Mouse (Mus musculus): ENCODE measurements around the gene Limk1.

DNA sequence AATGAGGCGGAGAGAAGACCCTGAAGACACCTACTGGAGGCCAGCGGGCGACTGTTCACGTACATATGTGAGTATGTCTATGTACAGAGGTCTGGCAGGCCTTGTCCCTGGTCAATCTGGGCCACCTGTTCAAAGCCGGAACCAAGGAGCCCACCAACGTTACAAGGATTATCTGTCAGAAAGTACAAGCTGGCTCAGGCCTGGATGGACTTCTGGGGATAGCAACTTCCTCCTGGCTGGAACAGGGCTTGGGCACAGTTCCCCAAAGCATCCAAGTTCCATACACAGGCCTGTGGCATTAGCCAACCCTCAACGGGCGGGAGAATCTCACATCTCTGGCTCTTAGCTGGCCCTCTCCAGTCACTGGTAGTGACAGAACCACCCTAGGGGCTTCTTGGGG lies 74.1 kb downstream of the Limk1 start:
- TF ChIP-seq CTCF (IDR thresholded peaks at IDR 0.05; ENCODE audit: low read depth) (no peak), EP300 (IDR thresholded peaks at IDR 0.05; ENCODE audit: low read depth) (no peak)
